Mouse (Mus musculus) adrenal gland, postnatal 36 days (tissue): Measurements from ENCODE around the gene Fbrsl1. TPM values are rescaled to one million over a fixed set of nuclear protein-coding genes. Genes with fewer than 3 reads are reported as not detected.
A peak's percentile ranks its signal among the peaks of the same experiment; 100 is the strongest.

Experiments used
- DNase-seq, 2 experiments: peaks; one replicate each; pipeline ENCODE4 v3.0.0; 2021; ENCODE audit warnings: mixed read lengths in 1 of 2
- total RNA-seq, 2 experiments: library from RNA; stranded (reverse); gene quantifications; 2 replicates each; pipeline ENCODE4 v1.2.3; 2021

Gene Fbrsl1
- total RNA-seq, 2 experiments from 2014 or later = 65.6 to 68.6 TPM

- DNase-seq = no peak
Measured at GRCm38 (mm10) chr5:110362813-110363178, 85.5 kb downstream of the Fbrsl1 start.

- peak; percentile 46 to 58 for DNase-seq
Measured at GRCm38 (mm10) chr5:110361465-110361864, 86.8 kb downstream of the Fbrsl1 start.

- peak; percentile 83 for DNase-seq
Measured at GRCm38 (mm10) chr5:110357531-110358179, 90.6 kb downstream of the Fbrsl1 start.

- DNase-seq = peak; percentile 51 to 59
Measured at GRCm38 (mm10) chr5:110354716-110355115, 93.6 kb downstream of the Fbrsl1 start.

GRCm38 (mm10) chr5:110347006-110347405 is 101.3 kb downstream of the Fbrsl1 start:
- no peak for DNase-seq

GRCm38 (mm10) chr5:110345553-110345952 is 102.8 kb downstream of the Fbrsl1 start:
- no peak for DNase-seq

GRCm38 (mm10) chr5:110344524-110344923 is 103.8 kb downstream of the Fbrsl1 start, which contains the start of gene Lrcol1:
TSS of gene Lrcol1 (plus strand) at chr5:110344730.
- DNase-seq = no peak

GRCm38 (mm10) chr5:110342648-110343284 is 105.5 kb downstream of the Fbrsl1 start, which contains the start of gene P2rx2:
TSS of gene P2rx2 (minus strand) at chr5:110343212.
- DNase-seq = peak; percentile 75 to 81

- no peak for DNase-seq
Measured at GRCm38 (mm10) chr5:110338792-110339191, 109.5 kb downstream of the Fbrsl1 start.

GRCm38 (mm10) chr5:110330508-110330907 is 117.8 kb downstream of the Fbrsl1 start:
- peak in 1 of 2 experiments; percentile 11 for DNase-seq

GRCm38 (mm10) chr5:110313127-110313526 is 135.2 kb downstream of the Fbrsl1 start:
- DNase-seq = no peak

Other genes starting within 250 kb of the Fbrsl1 start
- 10 to 100 TPM; 43.7 to 44.9 TPM for gene Ankle2, start 217.5 kb downstream of the Fbrsl1 start, total RNA-seq
- 10 to 100 TPM; 45.8 to 57.6 TPM for gene Pgam5, start 178.6 kb downstream of the Fbrsl1 start, total RNA-seq
- gene Pxmp2, start 162.3 kb downstream of the Fbrsl1 start, total RNA-seq = 10 to 100 TPM; 10.6 to 12.0 TPM
- 1 to 10 TPM; 3.1 to 3.2 TPM for gene Pole, start 162.2 kb downstream of the Fbrsl1 start, total RNA-seq
- gene P2rx2, start 105.3 kb downstream of the Fbrsl1 start, total RNA-seq = under 1 TPM; 0.17 to 0.30 TPM
- gene Lrcol1, start 103.8 kb downstream of the Fbrsl1 start, total RNA-seq = not detected
- gene Galnt9, start 95.9 kb upstream of the Fbrsl1 start, total RNA-seq = under 1 TPM; 0.10 to 0.33 TPM
- gene Noc4l, start 204.9 kb upstream of the Fbrsl1 start, total RNA-seq = 10 to 100 TPM; 20.7 to 21.1 TPM
- gene Ddx51, start 204.9 kb upstream of the Fbrsl1 start, total RNA-seq = 10 to 100 TPM; 20.3 to 22.8 TPM